Mouse (Mus musculus) limb, embryonic 11.5 days (tissue): ENCODE data around the gene Resp18. TPM values are rescaled to one million over a fixed set of nuclear protein-coding genes. Genes with fewer than 3 reads are reported as not detected.

Experiments used
- ATAC-seq: fragments of 200-750 bp; cut with Nextera tagmentation; 2 replicates; pipeline ENCODE4 v1.8.0; 2017; ENCODE audit warnings: low read depth; ENCODE audit not compliant: insufficient number of reproducible peaks, low FRiP score, low TSS enrichment
- DNase-seq: peaks from one replicate; pipeline ENCODE4 v3.0.0-alpha.2; 2015; ENCODE audit warnings: low spot score
- H3K27ac ChIP-seq: fragments of 300-500 bp; sonication (generic); replicated peaks from 2 replicates; pipeline ENCODE4 v1.5.1; 2014; ENCODE audit warnings: low read depth, mild to moderate bottlenecking, low read length
- H3K27me3 ChIP-seq: fragments of 300-500 bp; sonication (generic); 2 replicates; pipeline ENCODE4 v1.6.1; 2014; ENCODE audit warnings: mild to moderate bottlenecking, low read length, mixed read lengths; ENCODE audit not compliant: control insufficient read depth, insufficient read depth
- H3K36me3 ChIP-seq: fragments of 300-500 bp; sonication (generic); 2 replicates; pipeline ENCODE4 v1.6.1; 2014; ENCODE audit warnings: mild to moderate bottlenecking, low read length, moderate library complexity, mixed read lengths; ENCODE audit not compliant: control insufficient read depth, insufficient read depth
- H3K4me1 ChIP-seq: fragments of 300-500 bp; sonication (generic); 2 replicates; pipeline ENCODE4 v1.6.1; 2014; ENCODE audit warnings: low read length, mixed read lengths; ENCODE audit not compliant: control insufficient read depth, insufficient read depth
- H3K4me2 ChIP-seq: fragments of 300-500 bp; sonication (generic); 2 replicates; pipeline ENCODE4 v1.6.1; 2014; ENCODE audit warnings: low read depth, mild to moderate bottlenecking, moderate library complexity; ENCODE audit not compliant: severe bottlenecking
- H3K4me3 ChIP-seq: fragments of 300-500 bp; sonication (generic); 2 replicates; pipeline ENCODE4 v1.5.1; 2014; ENCODE audit warnings: low read depth, low read length
- H3K9ac ChIP-seq: fragments of 300-500 bp; sonication (generic); 2 replicates; pipeline ENCODE4 v1.6.1; 2014; ENCODE audit warnings: mild to moderate bottlenecking, low read length
- H3K9me3 ChIP-seq: fragments of 300-500 bp; sonication (generic); 2 replicates; pipeline ENCODE4 v1.6.1; 2016; ENCODE audit warnings: low read length; ENCODE audit not compliant: control insufficient read depth
- WGBS: fragments of 180-500 bp; shearing (Covaris S2); extraction: QIAGEN DNeasy Blood & Tissue Kit; methylation state at CpG from one replicate; pipeline ENCODE4 v1.1.7; 2014; 5-methylcytosine and 5-hydroxymethylcytosine counted together
- polyA plus RNA-seq: library from polyadenylated mRNA; unstranded; fragments of >200 nt; fragmentation: Nextera tagmentation; extraction: Ambion mirVana; gene quantifications from 2 replicates; pipeline ENCODE4 v1.2.1, GENCODE M21; 2014

Resp18 gene
- polyA plus RNA-seq, 1 experiment from 2014 or later, result not detected

DNA sequence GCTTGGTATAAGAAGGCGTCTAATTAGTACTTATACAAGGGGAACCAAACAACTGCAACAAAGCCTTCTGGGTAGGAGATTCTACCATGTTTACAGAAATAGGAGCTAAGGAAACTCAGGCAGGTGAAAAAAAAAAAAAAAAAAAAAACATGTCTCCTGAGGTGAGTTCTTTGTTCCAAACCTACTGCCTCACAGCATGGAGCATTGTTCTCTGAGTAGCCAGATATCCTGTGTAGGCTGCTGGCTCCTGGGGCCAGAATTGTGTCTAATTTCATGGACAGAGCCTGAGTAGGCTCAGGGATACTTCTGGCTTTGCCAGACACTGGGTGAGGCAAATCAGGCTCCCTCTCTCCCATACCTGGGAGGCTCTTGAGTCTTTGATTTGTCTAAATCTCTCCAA is 50.6 kb downstream of the Resp18 start:
- ATAC-seq (no peak), DNase-seq (no peak)
- Histone ChIP-seq H3K27me3 (no peaks in the 10 kb centered on the region), H3K9ac (no peak overlapping the region), H3K4me3 (no peak overlapping the region), H3K4me1 (no peaks in the 10 kb centered on the region), H3K36me3 (no peaks in the 10 kb centered on the region), H3K4me2 (no peak overlapping the region), H3K27ac (no peak overlapping the region), H3K9me3 (no peaks in the 10 kb centered on the region)
- WGBS, result 81% methylated on average over 1 of the region's 1 CpGs

DNA sequence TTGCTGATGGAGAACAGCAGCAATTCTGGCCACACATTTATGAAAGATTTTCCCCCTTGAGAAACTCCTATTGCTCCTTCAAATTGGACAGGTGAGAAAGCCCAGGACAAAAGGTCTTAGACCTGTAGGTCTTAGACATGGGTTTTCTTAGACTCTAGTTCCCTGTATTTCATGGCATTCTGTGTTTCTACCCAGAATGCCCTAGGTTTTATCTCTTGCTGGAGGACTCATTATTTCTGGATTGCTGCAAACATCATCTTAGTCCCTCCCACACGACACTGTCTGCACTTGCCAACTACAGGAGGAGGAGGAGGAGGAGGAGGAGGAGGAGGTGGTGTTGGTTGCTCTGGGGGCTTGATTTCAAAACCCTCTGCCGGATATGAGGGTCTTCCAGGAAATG is 52.1 kb downstream of the Resp18 start:
- H3K4me3 ChIP-seq, result no peak overlapping the region
- ATAC-seq, result no peak

DNA sequence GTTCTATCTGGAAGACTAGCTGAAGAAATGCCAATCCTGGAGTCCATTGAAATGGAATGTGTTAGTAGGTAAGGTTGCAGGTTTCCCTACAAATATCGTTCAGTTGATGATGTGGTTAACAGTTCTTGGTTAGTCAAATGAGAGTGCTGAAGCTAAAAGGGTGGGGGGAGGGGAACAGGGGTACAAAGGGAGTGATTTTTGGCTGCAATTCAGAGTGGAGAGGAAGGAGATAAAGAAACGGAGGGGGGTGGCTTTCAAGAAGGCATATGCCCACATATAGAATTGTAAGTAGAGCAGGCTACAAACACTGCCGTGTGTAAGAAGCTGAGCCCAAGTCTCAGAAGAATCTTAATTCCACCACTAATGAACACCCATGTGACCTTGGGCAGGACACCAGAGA is 52.7 kb downstream of the Resp18 start:
- no peak overlapping the region for H3K4me3 ChIP-seq
- H3K9ac ChIP-seq, result no peak overlapping the region
- no peaks in the 10 kb centered on the region for H3K36me3 ChIP-seq
- H3K27me3 ChIP-seq, result peaks cover 7% of the 10 kb centered on the region
- H3K27ac ChIP-seq, result no peak overlapping the region
- 79% methylated on average over 3 of the region's 3 CpGs for WGBS
- no peak for DNase-seq
- no peak for ATAC-seq
- no peaks in the 10 kb centered on the region for H3K4me1 ChIP-seq
- no peak overlapping the region for H3K4me2 ChIP-seq
- H3K9me3 ChIP-seq, result no peaks in the 10 kb centered on the region

More for the DNA sequence above, 52.1 kb downstream of the Resp18 start:
- Histone ChIP-seq H3K9me3 (no peaks in the 10 kb centered on the region), H3K27ac (no peak overlapping the region), H3K9ac (no peak overlapping the region), H3K4me2 (no peak overlapping the region), H3K36me3 (no peaks in the 10 kb centered on the region), H3K27me3 (no peaks in the 10 kb centered on the region), H3K4me1 (no peaks in the 10 kb centered on the region)
- WGBS, result 67% methylated on average over 2 of the region's 2 CpGs
- DNase-seq, result no peak

DNA sequence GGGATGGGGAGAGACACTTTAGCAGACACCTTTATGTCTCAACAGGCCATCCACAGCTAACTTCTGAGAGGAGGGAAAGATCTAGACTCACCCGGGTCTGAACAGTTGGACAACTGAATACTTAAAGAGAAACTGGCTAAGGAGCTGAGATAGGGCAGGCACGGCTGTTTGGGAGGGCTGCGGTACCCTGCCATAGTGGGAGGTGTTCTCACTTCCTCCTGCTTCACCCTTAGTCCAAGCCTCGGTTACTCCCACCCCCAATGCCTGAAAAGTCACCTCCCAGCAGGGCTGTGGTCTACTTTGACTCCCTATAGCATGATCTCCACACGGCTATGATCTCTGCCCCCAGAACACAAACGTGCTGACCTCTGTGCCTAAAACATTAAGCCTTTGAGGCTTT is 54.7 kb downstream of the Resp18 start:
- ATAC-seq, result no peak
- no peak overlapping the region for H3K4me2 ChIP-seq
- WGBS, result 66% methylated on average over 6 of the region's 6 CpGs

DNA sequence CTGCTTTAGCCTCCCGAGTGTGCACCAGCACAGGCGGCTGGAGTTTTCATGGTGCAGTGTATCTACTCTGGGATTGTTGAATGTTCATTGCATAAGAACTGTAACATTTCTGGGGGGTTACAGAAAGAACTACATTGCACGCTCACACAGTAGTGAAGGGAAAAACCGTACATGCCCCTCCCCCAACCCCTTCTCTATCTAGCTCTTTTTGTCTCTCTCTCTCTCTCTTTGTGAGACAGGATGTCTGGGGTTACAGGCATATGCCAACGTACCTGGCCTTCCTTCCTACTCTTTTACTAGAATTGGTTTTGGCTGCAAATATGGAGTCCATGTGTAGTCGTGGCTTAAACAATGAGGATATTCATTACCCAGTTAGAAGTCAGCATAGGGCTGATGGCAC is 55.3 kb downstream of the Resp18 start:
- Histone ChIP-seq H3K4me1 (peaks cover 16% of the 10 kb centered on the region), H3K27me3 (peaks cover 32% of the 10 kb centered on the region), H3K4me2 (no peak overlapping the region), H3K27ac (no peak overlapping the region), H3K9ac (no peak overlapping the region), H3K4me3 (no peak overlapping the region), H3K9me3 (no peaks in the 10 kb centered on the region), H3K36me3 (no peaks in the 10 kb centered on the region)
- ATAC-seq (no peak), DNase-seq (no peak)
- 85% methylated on average over 6 of the region's 6 CpGs for WGBS

More for the DNA sequence above, 54.7 kb downstream of the Resp18 start:
- Histone ChIP-seq H3K9me3 (no peaks in the 10 kb centered on the region), H3K36me3 (no peaks in the 10 kb centered on the region), H3K9ac (no peak overlapping the region), H3K4me3 (no peak overlapping the region), H3K27ac (no peak overlapping the region), H3K4me1 (peaks cover 13% of the 10 kb centered on the region), H3K27me3 (peaks cover 26% of the 10 kb centered on the region)
- no peak for DNase-seq

Other genes with a start within 250 kb of the Resp18 start
- gene Nhej1, start 153.2 kb downstream of the Resp18 start, polyA plus RNA-seq, result 11.2 and 12.7 TPM in 2 replicates
- gene Slc23a3, start 144.5 kb downstream of the Resp18 start, polyA plus RNA-seq, result not detected in 2 replicates
- gene Cnppd1, start 135.7 kb downstream of the Resp18 start, polyA plus RNA-seq, result 37.9 and 38.1 TPM in 2 replicates
- 30.4 and 32.6 TPM in 2 replicates for gene Retreg2, start 135.6 kb downstream of the Resp18 start, polyA plus RNA-seq
- 30.2 and 31.3 TPM in 2 replicates for gene Zfand2b, start 109.8 kb downstream of the Resp18 start, polyA plus RNA-seq
- 24.8 and 28.1 TPM in 2 replicates for gene Abcb6, start 98.0 kb downstream of the Resp18 start, polyA plus RNA-seq
- gene Ankzf1, start 86.3 kb downstream of the Resp18 start, polyA plus RNA-seq, result 17.5 and 19.7 TPM in 2 replicates
- 15.1 and 18.0 TPM in 2 replicates for gene Atg9a, start 86.2 kb downstream of the Resp18 start, polyA plus RNA-seq
- gene Glb1l, start 67.6 kb downstream of the Resp18 start, polyA plus RNA-seq, result 17.7 and 18.5 TPM in 2 replicates
- gene Stk16, start 67.6 kb downstream of the Resp18 start, polyA plus RNA-seq, result 125 and 132 TPM in 2 replicates
- 14.0 and 16.4 TPM in 2 replicates for gene Tuba4a, start 58.5 kb downstream of the Resp18 start, polyA plus RNA-seq
- gene A630095N17Rik, start 46.3 kb downstream of the Resp18 start, polyA plus RNA-seq, result not detected in 2 replicates
- 16.9 and 17.6 TPM in 2 replicates for gene Dnajb2, start 42.0 kb downstream of the Resp18 start, polyA plus RNA-seq
- 0.16 and 0.17 TPM in 2 replicates for gene Ptprn, start 13.9 kb downstream of the Resp18 start, polyA plus RNA-seq
- 112 TPM in 2 replicates for gene Dnpep, start 39.6 kb upstream of the Resp18 start, polyA plus RNA-seq
- gene Des, start 81.9 kb upstream of the Resp18 start, polyA plus RNA-seq, result 5.0 and 5.3 TPM in 2 replicates
- 32.9 and 33.6 TPM in 2 replicates for gene Speg, start 96.9 kb upstream of the Resp18 start, polyA plus RNA-seq
- gene Gmppa, start 157.5 kb upstream of the Resp18 start, polyA plus RNA-seq, result 44.9 and 49.9 TPM in 2 replicates
- 0.07 and 0.13 TPM in 2 replicates for gene Asic4, start 172.0 kb upstream of the Resp18 start, polyA plus RNA-seq
- 14.2 and 16.1 TPM in 2 replicates for gene Chpf, start 200.9 kb upstream of the Resp18 start, polyA plus RNA-seq
- 0.17 and 0.18 TPM in 2 replicates for gene Tmem198, start 201.1 kb upstream of the Resp18 start, polyA plus RNA-seq
- gene Obsl1, start 228.0 kb upstream of the Resp18 start, polyA plus RNA-seq, result 67.4 and 72.5 TPM in 2 replicates
- gene Inha, start 228.7 kb upstream of the Resp18 start, polyA plus RNA-seq, result 1.3 and 2.3 TPM in 2 replicates
- gene Stk11ip, start 243.1 kb upstream of the Resp18 start, polyA plus RNA-seq, result 20.5 and 21.9 TPM in 2 replicates